Mouse (Mus musculus) ovary, postnatal 36 days (tissue): ENCODE data around the gene Rpl10-ps3.

Source experiments
- DNase-seq: peaks from one replicate; pipeline ENCODE4 v3.0.0; 2022; ENCODE audit warnings: low spot score, mixed read lengths

Rpl10-ps3 gene

GRCm38 (mm10) chr9:50344868-50345267, at the start of gene Rpl10-ps3:
Gene Rpl10-ps3 (minus strand): TSS chr9:50344968.
- DNase-seq: no peak

DNA sequence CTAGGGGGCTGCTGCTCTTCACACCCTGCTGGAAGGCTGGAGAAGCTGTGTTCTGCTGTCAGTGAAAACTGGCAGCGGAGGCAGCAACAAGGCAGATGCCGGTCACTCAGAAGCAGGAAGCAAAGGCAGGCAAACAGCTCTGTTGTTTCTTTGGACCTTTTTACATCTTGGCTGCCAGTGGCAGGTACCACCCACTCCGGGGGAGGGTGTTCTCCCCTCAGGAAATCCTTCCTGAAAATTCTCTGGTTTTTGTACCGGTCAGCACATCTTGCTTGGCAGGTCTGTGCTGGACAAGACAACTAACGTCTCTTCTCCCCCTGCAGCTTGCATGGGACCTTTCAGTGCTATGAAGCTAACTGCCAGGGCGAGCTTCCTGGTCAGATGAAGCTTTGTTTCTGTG, 30.8 kb upstream of the Rpl10-ps3 start:
- DNase-seq: no peak

- DNase-seq: no peak
Observed at GRCm38 (mm10) chr9:50374666-50375065, 29.9 kb upstream of the Rpl10-ps3 start.

DNA sequence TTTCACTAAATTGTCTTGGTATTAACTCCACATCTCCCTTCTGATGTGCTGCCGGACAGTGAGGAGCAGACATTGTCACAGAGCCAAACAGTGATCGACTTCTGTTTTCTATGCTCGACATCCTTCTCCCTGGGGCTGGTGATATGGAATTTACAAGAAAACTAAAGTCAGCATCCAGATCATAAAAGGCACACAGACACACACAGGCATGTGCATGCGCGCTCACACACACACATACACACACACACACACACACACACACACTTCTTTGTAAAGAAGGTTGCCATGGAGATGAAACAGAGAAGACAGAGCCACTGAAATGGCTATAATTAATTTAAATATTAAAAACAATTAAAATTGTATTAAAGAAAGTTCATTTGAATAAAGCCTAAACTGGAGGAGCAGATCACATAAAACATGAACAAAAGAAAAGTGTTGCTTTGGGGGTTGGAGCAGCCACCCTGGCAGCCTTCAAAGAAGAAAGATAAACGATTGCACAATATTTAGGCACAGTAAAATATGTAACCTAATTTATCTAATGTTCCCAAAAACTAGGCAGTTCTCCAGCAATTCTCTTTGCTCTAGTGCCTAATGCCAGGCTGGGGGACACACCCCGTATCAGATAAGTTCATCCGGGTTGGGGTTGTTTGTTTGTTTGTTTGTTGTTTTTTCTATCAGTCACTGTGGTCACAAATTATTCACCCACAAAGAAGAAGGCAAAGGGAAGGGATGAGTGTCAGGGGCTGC, 24.0 kb upstream of the Rpl10-ps3 start:
- no peak for DNase-seq

- DNase-seq: no peak
Observed at GRCm38 (mm10) chr9:50365059-50365780, 20.5 kb upstream of the Rpl10-ps3 start.

DNA sequence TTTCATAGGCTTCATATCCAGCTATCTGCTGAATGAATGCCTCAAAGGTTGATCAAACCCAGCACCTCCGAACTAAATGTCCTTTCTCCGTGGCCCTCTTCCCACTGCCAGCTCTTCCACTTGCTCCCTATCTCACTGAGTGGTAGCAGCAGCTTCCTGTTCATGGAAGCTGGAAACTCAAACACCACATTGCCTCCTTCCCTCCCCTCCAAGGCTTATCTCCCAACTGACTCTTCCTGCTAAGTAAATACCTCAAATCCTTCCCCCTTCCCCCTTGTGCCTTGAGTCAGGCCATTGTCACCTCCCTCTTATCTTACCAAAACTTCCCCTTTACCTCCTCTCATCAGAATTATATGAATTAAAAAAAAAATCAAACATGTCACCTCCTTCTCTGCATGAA, 19.2 kb upstream of the Rpl10-ps3 start:
- DNase-seq: no peak

GRCm38 (mm10) chr9:50363259-50363658, 18.5 kb upstream of the Rpl10-ps3 start:
- no peak for DNase-seq

DNA sequence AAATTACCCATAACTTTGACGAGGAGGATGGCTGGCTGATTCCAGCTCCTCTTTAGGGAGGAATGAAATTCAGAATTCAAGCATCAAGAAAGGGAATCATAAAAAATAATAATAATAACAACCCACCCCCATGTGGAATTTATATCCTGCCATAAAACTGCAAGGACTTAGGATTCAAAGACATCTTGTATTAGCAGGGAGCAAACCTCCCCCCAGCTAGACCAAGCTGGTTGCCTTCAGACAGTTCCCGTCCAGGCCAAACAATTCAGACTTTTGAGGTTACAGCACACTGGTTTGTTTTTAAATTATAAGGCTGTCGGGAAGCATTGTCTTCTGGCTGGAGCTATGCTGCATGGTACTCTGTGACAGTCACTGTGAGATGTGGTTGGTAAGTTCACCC, 17.8 kb upstream of the Rpl10-ps3 start:
- DNase-seq: no peak

- DNase-seq: no peak
Observed at GRCm38 (mm10) chr9:50360370-50360769, 15.6 kb upstream of the Rpl10-ps3 start.

- DNase-seq: no peak
Observed at GRCm38 (mm10) chr9:50357331-50357730, 12.6 kb upstream of the Rpl10-ps3 start.

DNA sequence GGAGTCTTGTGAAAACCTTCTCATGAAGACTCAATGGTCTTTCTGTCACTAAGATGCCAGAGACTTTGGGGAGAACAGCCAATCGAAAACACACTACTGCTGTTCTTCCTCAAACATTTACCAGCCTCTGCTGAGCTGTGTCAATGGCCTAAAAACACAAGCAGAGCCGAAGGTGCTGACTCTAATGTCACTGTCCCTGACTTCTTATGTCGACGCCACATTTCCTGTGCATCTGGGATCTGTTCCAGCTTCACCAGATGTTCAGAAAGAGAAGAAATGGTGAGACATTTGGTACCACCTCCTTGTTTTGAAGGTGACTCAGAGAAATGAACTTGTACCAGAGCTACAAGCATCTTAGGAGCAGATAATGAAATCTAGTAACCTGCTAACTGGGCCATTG, 7.0 kb upstream of the Rpl10-ps3 start:
- no peak for DNase-seq

GRCm38 (mm10) chr9:50350571-50350970, 5.8 kb upstream of the Rpl10-ps3 start:
- DNase-seq: no peak

DNA sequence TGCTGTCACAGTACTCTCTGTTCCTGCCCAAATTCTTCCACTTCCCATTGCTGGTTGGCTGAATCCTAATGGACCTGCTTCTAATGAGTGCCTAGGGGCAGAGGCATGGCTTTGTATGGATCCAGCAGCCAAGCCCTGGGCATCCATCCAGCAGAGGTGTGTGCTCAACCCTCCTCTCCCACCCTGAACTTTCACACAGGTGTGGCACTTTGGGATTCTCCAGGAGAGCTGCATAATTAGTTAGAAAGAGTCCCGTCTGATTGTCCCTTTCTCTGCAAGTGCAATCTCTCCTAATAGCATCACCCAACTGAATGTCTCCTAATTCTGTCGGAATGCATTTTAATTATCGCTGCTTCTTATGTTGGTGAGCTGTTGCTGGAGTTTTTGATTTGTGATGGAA, 4.4 kb upstream of the Rpl10-ps3 start:
- DNase-seq: no peak

- no peak for DNase-seq
Observed at GRCm38 (mm10) chr9:50348256-50348655, 3.5 kb upstream of the Rpl10-ps3 start.

GRCm38 (mm10) chr9:50335539-50336325, 9.0 kb downstream of the Rpl10-ps3 start:
- DNase-seq: no peak

DNA sequence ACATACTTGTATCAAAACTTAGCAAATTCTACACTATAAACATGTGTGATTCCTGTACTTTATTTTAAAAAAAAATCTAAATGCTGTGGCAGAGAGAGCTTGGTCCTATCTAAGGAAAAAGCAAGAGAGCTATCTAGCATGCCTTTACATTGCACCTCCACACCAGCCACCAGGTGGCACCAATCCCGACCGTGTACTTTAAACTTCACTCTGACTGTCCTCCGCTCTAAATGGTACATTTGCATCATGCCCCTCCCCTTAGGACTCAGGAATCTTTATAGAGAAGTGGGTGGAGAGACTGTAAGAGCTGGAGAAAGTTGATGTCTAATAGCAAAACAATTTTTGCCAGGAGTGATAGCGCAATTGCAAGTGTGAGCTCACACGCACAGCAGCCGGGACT, 11.4 kb downstream of the Rpl10-ps3 start:
- DNase-seq: peak; percentile 27

- no peak for DNase-seq
Observed at GRCm38 (mm10) chr9:50324355-50325225, 20.2 kb downstream of the Rpl10-ps3 start.

- DNase-seq: no peak
Observed at GRCm38 (mm10) chr9:50320729-50321128, 24.0 kb downstream of the Rpl10-ps3 start.

DNA sequence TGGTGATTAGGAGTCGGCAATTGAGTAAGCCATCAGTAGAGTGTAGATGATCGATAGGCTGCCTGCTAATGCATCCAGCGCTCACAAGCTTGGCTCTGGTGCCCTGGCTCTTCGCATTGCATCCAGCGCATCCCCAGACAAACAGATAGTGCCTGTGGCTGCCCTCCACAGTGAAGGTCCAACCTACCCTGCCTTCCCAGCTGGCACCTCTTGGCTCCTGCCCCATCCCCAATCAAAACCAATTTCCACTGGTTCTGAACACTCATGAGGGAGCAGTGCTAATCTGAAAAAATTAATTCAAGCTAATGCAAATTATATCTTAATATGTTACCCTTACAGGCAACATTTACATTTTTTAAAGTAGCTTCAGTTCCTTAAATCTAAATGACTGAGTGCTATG, 25.3 kb downstream of the Rpl10-ps3 start:
- DNase-seq: no peak

GRCm38 (mm10) chr9:50317299-50317698, 27.5 kb downstream of the Rpl10-ps3 start:
- DNase-seq: no peak

- DNase-seq: no peak
Observed at GRCm38 (mm10) chr9:50315650-50316049, 29.1 kb downstream of the Rpl10-ps3 start.

GRCm38 (mm10) chr9:50311036-50311545, 33.7 kb downstream of the Rpl10-ps3 start:
- no peak for DNase-seq
